Mouse (Mus musculus) gastrocnemius, postnatal 36 days (tissue): ENCODE results near the gene Gm20738. TPM values are rescaled to one million over a fixed set of nuclear protein-coding genes. Genes with fewer than 3 reads are reported as not detected.
"Not testable (repeated sequence)": the region's sequence is repeated elsewhere in the genome, so short reads cannot be mapped to it uniquely, and the experiment has no call there.

Experiments
- DNase-seq, 2 experiments: peaks; one replicate each; pipeline ENCODE4 v3.0.0; 2022
- intact Hi-C: fragments of 180-260 bp; cut with DNase I; formaldehyde crosslinking; loops from one replicate; pipeline ENCODE4 v1.15.1; 2025
- long read RNA-seq, 2 experiments: library from polyadenylated mRNA; stranded (forward); transcript quantifications; one replicate each; pipeline ENCODE4 v2.0.0; 2021
- total RNA-seq, 2 experiments: library from RNA; stranded (reverse); gene quantifications; 2 replicates each; pipeline ENCODE4 v1.2.3; 2021

The Gm20738 gene
- total RNA-seq, result not detected
- long read RNA-seq, experiment 1, result 0 reads
- long read RNA-seq, experiment 2, result 0 reads

GRCm38 (mm10) chrY:37957511-37957910 lies at the start of gene Gm20738:
Gm20738 (plus strand) TSS chrY:37957811.
- intact Hi-C loops, result not testable (repeated sequence)

More at GRCm38 (mm10) chrY:37957511-37957910, at the start of gene Gm20738:
- not testable (repeated sequence) for DNase-seq
